Mouse (Mus musculus): ENCODE results near the gene Ifitm10. TPM values are rescaled to one million over a fixed set of nuclear protein-coding genes. Genes with fewer than 3 reads are reported as not detected.
"Not testable (repeated sequence)": the region's sequence is repeated elsewhere in the genome, so short reads cannot be mapped to it uniquely, and the experiment has no call there.

Gene Ifitm10
- polyA plus RNA-seq, 1 experiment from 2014 or later = 7.5 TPM

GRCm38 (mm10) chr7:142319124-142319523 is 54.4 kb downstream of the Ifitm10 start:
- WGBS = 67% methylated on average over 11 of the region's 11 CpGs
- no peaks in the 10 kb centered on the region for H3K36me3 ChIP-seq
- H3K4me1 ChIP-seq = peaks cover 16% of the 10 kb centered on the region
- no peak overlapping the region for H3K4me3 ChIP-seq (replicated peaks)
- H3K27ac ChIP-seq (replicated peaks) = 0 out of 2 replicates have a peak overlapping the region, but pooled peaks have one; percentile 1
- H3K4me2 ChIP-seq (replicated peaks) = no peak overlapping the region
- no peak overlapping the region for H3K9ac ChIP-seq
- no peaks in the 10 kb centered on the region for H3K9me3 ChIP-seq (replicated peaks)
- ATAC-seq (ENCODE audit: insufficient number of reproducible peaks, low FRiP score, low TSS enrichment, low read depth) = no peak
- no peaks in the 10 kb centered on the region for H3K27me3 ChIP-seq

DNA sequence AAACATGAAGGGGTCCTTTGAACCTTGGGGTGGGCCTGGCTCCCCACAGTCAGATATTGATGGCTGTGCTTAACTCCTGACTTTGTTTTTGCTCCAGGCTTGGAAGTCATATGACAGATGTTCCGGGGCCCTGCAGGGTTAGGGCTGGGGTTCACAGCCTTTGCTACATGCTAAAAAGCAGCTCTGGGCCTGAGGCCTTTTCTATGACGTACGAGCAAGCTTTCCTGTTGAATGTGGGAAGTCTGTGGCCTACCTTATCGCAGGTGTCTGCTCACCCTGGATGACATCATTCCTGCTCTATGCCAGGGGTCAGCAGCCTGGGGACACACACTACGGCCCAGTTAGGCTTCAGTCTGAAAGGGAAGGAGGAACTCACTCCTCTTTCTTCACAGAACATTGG is 56.3 kb downstream of the Ifitm10 start:
- H3K4me1 ChIP-seq = peaks cover 16% of the 10 kb centered on the region
- H3K27ac ChIP-seq (replicated peaks) = no peak overlapping the region
- 70% methylated on average over 5 of the region's 5 CpGs for WGBS
- no peak overlapping the region for H3K4me3 ChIP-seq (replicated peaks)
- no peak overlapping the region for H3K9ac ChIP-seq
- H3K27me3 ChIP-seq = no peaks in the 10 kb centered on the region
- no peak overlapping the region for H3K4me2 ChIP-seq (replicated peaks)
- H3K36me3 ChIP-seq = no peaks in the 10 kb centered on the region
- no peak for ATAC-seq (ENCODE audit: insufficient number of reproducible peaks, low FRiP score, low TSS enrichment, low read depth)
- no peaks in the 10 kb centered on the region for H3K9me3 ChIP-seq (replicated peaks)

DNA sequence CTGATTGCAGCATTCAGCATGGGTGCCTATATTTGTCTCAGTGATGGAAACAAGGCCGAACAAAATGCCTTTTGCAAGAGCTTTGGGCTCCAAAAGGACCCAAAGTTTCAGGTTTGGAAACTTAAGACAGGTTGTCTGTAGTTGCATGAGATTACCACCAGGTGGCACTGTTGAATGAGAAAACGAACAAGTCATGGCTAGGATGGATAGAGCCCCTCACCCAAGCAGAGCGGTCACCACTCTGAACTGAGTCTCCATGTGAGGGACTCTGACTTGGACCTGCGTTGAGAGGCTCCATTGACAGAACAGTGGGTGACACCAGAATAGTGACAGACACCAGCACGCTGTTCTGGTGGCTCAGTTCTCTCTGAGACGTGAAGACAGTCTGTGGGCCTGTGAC is 57.0 kb downstream of the Ifitm10 start:
- H3K4me1 ChIP-seq = peaks cover 16% of the 10 kb centered on the region
- no peaks in the 10 kb centered on the region for H3K36me3 ChIP-seq
- no peaks in the 10 kb centered on the region for H3K27me3 ChIP-seq
- H3K9me3 ChIP-seq (replicated peaks) = no peaks in the 10 kb centered on the region
- no peak overlapping the region for H3K4me2 ChIP-seq (replicated peaks)
- no peak overlapping the region for H3K9ac ChIP-seq
- H3K27ac ChIP-seq (replicated peaks) = no peak overlapping the region
- 42% methylated on average over 6 of the region's 6 CpGs for WGBS
- H3K4me3 ChIP-seq (replicated peaks) = no peak overlapping the region
- no peak for ATAC-seq (ENCODE audit: insufficient number of reproducible peaks, low FRiP score, low TSS enrichment, low read depth)

- Histone ChIP-seq H3K4me3 (replicated peaks) (no peak overlapping the region), H3K4me2 (replicated peaks) (no peak overlapping the region), H3K36me3 (no peaks in the 10 kb centered on the region), H3K27ac (replicated peaks) (no peak overlapping the region), H3K4me1 (peaks cover 10% of the 10 kb centered on the region; the same call in 1 of the 2 replicates), H3K9ac (no peak overlapping the region), H3K27me3 (no peaks in the 10 kb centered on the region), H3K9me3 (replicated peaks) (no peaks in the 10 kb centered on the region)
- WGBS = 46% methylated on average over 5 of the region's 5 CpGs
- no peak for ATAC-seq (ENCODE audit: insufficient number of reproducible peaks, low FRiP score, low TSS enrichment, low read depth)
Measured at GRCm38 (mm10) chr7:142314600-142315285, 58.8 kb downstream of the Ifitm10 start.

DNA sequence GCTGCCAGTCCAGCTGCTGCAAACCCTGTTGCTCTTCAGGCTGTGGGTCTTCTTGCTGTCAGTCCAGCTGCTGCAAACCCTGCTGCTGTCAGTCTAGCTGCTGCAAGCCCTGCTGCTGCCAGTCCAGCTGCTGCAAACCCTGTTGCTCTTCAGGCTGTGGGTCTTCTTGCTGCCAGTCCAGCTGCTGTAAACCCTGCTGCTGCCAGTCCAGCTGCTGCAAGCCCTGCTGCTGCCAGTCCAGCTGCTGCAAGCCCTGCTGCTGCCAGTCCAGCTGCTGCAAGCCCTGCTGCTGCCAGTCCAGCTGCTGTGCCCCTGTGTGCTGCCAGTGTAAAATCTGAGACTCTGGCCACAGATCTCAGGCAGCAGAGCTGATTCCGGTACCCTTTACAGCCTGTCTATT is 69.6 kb downstream of the Ifitm10 start:
- 81% methylated on average over 1 of the region's 1 CpGs for WGBS
- H3K4me2 ChIP-seq (replicated peaks); H3K36me3 ChIP-seq; H3K27me3 ChIP-seq; H3K27ac ChIP-seq (replicated peaks); H3K9ac ChIP-seq; H3K4me3 ChIP-seq (replicated peaks); H3K9me3 ChIP-seq (replicated peaks); ATAC-seq (ENCODE audit: insufficient number of reproducible peaks, low FRiP score, low TSS enrichment, low read depth); H3K4me1 ChIP-seq: not testable (repeated sequence)

GRCm38 (mm10) chr7:142303249-142303648 is 70.3 kb downstream of the Ifitm10 start, which contains the start of gene Krtap5-4:
TSS of gene Krtap5-4 (plus strand) at chr7:142303549.
- Histone ChIP-seq H3K36me3 (no peaks in the 10 kb centered on the region), H3K9me3 (replicated peaks) (no peaks in the 10 kb centered on the region), H3K27ac (replicated peaks) (no peak within 1 kb of the TSS), H3K27me3 (no peaks in the 10 kb centered on the region), H3K4me3 (replicated peaks) (no peak within 1 kb of the TSS), H3K4me2 (replicated peaks) (no peak within 1 kb of the TSS), H3K9ac (no peak within 1 kb of the TSS), H3K4me1 (no peaks in the 10 kb centered on the region)
- no peak for ATAC-seq (ENCODE audit: insufficient number of reproducible peaks, low FRiP score, low TSS enrichment, low read depth)
- WGBS = 70% methylated on average over 3 of the region's 3 CpGs

GRCm38 (mm10) chr7:142297018-142297417 is 76.5 kb downstream of the Ifitm10 start, which contains the start of gene Krtap5-1:
TSS of gene Krtap5-1 (minus strand) at chr7:142297118.
- H3K27me3 ChIP-seq; H3K9me3 ChIP-seq (replicated peaks); H3K4me3 ChIP-seq (replicated peaks); H3K4me2 ChIP-seq (replicated peaks); H3K9ac ChIP-seq; H3K36me3 ChIP-seq; H3K4me1 ChIP-seq; H3K27ac ChIP-seq (replicated peaks); ATAC-seq (ENCODE audit: insufficient number of reproducible peaks, low FRiP score, low TSS enrichment, low read depth): not testable (repeated sequence)

DNA sequence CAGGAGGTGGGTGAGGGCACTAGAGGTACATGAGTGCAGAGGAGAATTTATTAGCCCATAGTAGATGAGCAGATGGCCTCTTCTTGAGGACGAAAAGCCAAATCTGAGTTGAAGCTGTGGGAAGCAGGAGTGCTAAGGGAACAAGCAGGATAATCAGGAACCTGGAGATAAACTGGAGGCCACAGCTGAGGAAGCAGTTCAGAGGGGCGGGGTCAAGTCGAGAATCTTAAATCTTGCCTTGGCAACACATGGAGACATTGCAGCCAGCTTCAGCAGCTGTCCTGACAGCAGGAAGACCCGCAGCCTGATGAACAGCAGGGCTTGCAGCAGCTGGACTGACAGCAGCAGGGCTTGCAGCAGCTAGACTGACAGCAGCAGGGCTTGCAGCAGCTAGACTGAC is 77.4 kb downstream of the Ifitm10 start:
- not testable (repeated sequence) for H3K36me3 ChIP-seq; ATAC-seq (ENCODE audit: insufficient number of reproducible peaks, low FRiP score, low TSS enrichment, low read depth); H3K9ac ChIP-seq; H3K9me3 ChIP-seq (replicated peaks); H3K27ac ChIP-seq (replicated peaks); H3K4me3 ChIP-seq (replicated peaks); H3K27me3 ChIP-seq; H3K4me2 ChIP-seq (replicated peaks); H3K4me1 ChIP-seq
- 28% methylated on average over 4 of the region's 4 CpGs for WGBS

GRCm38 (mm10) chr7:142295418-142295817 is 78.1 kb downstream of the Ifitm10 start:
- no peak overlapping the region for H3K9ac ChIP-seq
- no peaks in the 10 kb centered on the region for H3K36me3 ChIP-seq
- H3K4me2 ChIP-seq (replicated peaks) = no peak overlapping the region
- no peak overlapping the region for H3K4me3 ChIP-seq (replicated peaks)
- ATAC-seq (ENCODE audit: insufficient number of reproducible peaks, low FRiP score, low TSS enrichment, low read depth) = no peak
- H3K27ac ChIP-seq (replicated peaks) = no peak overlapping the region
- no peaks in the 10 kb centered on the region for H3K4me1 ChIP-seq
- no peaks in the 10 kb centered on the region for H3K27me3 ChIP-seq
- no peaks in the 10 kb centered on the region for H3K9me3 ChIP-seq (replicated peaks)

DNA sequence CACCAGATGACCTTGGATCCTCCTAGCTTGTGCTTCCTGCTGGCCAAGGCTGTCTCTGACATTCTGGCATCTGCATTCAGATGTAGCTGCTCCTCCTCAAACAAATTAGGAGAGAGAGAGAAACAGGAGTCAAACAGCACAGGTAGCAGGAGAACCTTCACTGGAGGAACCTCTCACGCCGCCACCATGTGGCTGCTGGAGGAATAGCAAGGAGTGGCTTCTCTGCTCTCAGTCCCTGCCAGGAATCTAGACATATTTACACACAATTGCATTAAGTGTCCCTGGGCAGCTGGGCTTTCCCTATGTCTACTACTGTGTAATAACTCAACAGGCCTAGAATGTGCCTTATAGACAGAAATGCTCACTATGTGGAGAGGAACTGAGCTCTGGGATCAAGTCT is 79.7 kb downstream of the Ifitm10 start:
- not testable (repeated sequence) for H3K9ac ChIP-seq; H3K4me3 ChIP-seq (replicated peaks); H3K4me1 ChIP-seq; H3K4me2 ChIP-seq (replicated peaks); H3K27ac ChIP-seq (replicated peaks); H3K27me3 ChIP-seq; ATAC-seq (ENCODE audit: insufficient number of reproducible peaks, low FRiP score, low TSS enrichment, low read depth); H3K36me3 ChIP-seq; H3K9me3 ChIP-seq (replicated peaks)
- 0% methylated on average over 2 of the region's 2 CpGs for WGBS

- not testable (repeated sequence) for H3K9me3 ChIP-seq (replicated peaks); H3K9ac ChIP-seq; H3K27me3 ChIP-seq; H3K4me2 ChIP-seq (replicated peaks); ATAC-seq (ENCODE audit: insufficient number of reproducible peaks, low FRiP score, low TSS enrichment, low read depth); H3K27ac ChIP-seq (replicated peaks); H3K4me3 ChIP-seq (replicated peaks); H3K36me3 ChIP-seq; H3K4me1 ChIP-seq
- WGBS = 70% methylated on average over 9 of the region's 9 CpGs
Measured at GRCm38 (mm10) chr7:142285910-142286612, 87.5 kb downstream of the Ifitm10 start.
